Mouse (Mus musculus) liver, embryonic 16.5 days (tissue): ENCODE measurements around the gene Endog. TPM values are rescaled to one million over a fixed set of nuclear protein-coding genes. Genes with fewer than 3 reads are reported as not detected.
"Not testable (repeated sequence)": the region's sequence is repeated elsewhere in the genome, so short reads cannot be mapped to it uniquely, and the experiment has no call there.

Source experiments
- ATAC-seq: fragments of 200-750 bp; cut with Nextera tagmentation; 2 replicates; pipeline ENCODE4 v1.8.0; 2017; ENCODE audit warnings: low read depth, mild to moderate bottlenecking, moderate number of reproducible peaks, moderate library complexity
- H3K27ac ChIP-seq: fragments of 300-500 bp; sonication (generic); 2 replicates; pipeline ENCODE4 v1.5.1; 2014; ENCODE audit warnings: mild to moderate bottlenecking, low read length
- H3K27me3 ChIP-seq: fragments of 300-500 bp; sonication (generic); 2 replicates; pipeline ENCODE4 v1.6.1; 2014; ENCODE audit warnings: low read depth, low read length, mixed read lengths; ENCODE audit not compliant: control insufficient read depth, insufficient read depth
- H3K36me3 ChIP-seq: fragments of 300-500 bp; sonication (generic); 2 replicates; pipeline ENCODE4 v1.6.1; 2014; ENCODE audit warnings: mild to moderate bottlenecking; ENCODE audit not compliant: control insufficient read depth, insufficient read depth
- H3K4me1 ChIP-seq: fragments of 300-500 bp; sonication (generic); 2 replicates; pipeline ENCODE4 v1.6.1; 2014; ENCODE audit warnings: low read depth, low read length, mixed read lengths; ENCODE audit not compliant: control insufficient read depth
- H3K4me2 ChIP-seq: fragments of 300-500 bp; sonication (generic); 2 replicates; pipeline ENCODE4 v1.6.1; 2014; ENCODE audit warnings: low read depth, low read length, mixed read lengths
- H3K4me3 ChIP-seq: fragments of 300-500 bp; sonication (generic); 2 replicates; pipeline ENCODE4 v1.5.1; 2014; ENCODE audit warnings: low read depth, mild to moderate bottlenecking, low read length
- H3K9ac ChIP-seq: fragments of 300-500 bp; sonication (generic); 2 replicates; pipeline ENCODE4 v1.6.1; 2014; ENCODE audit warnings: low read depth, low read length
- H3K9me3 ChIP-seq: fragments of 300-500 bp; sonication (generic); replicated peaks from 2 replicates; pipeline ENCODE4 v1.6.1; 2016; ENCODE audit warnings: low read length; ENCODE audit not compliant: control insufficient read depth
- WGBS: fragments of 180-500 bp; shearing (Covaris S2); extraction: QIAGEN DNeasy Blood & Tissue Kit; methylation state at CpG from one replicate; pipeline ENCODE4 v1.1.7; 2014; ENCODE audit not compliant: insufficient replicate concordance; 5-methylcytosine and 5-hydroxymethylcytosine counted together
- polyA plus RNA-seq: library from polyadenylated mRNA; unstranded; fragments of >200 nt; fragmentation: Nextera tagmentation; extraction: Ambion mirVana; gene quantifications from 2 replicates; pipeline ENCODE4 v1.2.1, GENCODE M21; 2015

Endog gene
- polyA plus RNA-seq, 1 experiment from 2014 or later, result 19.8 TPM

DNA sequence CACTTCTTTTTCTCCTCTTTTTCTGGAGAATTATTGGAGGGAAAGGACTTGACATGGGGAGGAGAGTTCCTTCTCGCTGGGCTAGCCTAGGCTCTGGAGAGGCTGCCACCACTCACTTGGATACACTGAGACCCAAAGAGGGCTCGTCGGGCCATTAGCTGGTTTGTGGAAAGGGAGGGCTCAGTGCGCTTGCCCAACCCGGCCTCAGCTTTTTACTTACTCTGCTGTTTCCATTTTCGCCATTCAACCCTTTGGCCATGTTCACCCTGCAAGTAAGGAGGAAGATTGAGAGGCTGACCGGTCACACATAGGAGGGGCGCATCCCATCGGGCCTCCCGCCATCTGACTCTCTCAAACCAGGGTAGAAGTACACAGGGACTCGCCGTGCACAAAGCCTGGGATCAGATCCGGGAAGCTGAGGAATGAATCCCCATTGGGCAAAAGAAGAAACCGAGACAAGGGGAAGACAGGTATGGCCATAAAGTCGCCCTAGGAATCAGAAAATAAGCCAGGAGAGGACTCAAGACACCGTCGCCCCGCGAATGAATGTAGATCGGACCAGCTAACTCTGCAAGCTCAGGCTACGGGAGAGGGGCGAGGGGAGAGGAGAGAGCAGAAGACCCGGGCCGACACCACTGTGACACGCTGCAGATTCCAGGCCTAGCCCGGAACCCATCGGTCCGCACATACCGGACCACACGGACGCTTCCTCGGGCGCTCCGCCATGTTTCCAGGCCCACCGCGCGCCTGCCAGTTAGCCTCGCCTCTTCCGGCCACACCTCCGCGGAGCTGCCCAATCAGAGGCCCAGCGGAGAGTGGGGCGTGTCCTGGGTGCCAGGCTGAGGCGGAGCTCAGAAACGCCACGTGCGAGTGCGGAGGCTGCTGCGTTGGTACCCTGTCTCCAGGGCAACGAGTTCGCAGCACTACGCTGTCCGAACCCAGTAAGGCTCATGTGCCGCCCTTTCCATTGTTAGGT is 6.7 kb downstream of the Endog start, which contains the start of gene Spout1:
Gene Spout1, minus strand, starts transcription at position 760 of the 976 bp plus-strand sequence.
- H3K27me3 ChIP-seq, result no peaks in the 10 kb centered on the region
- peak; percentile 97 for ATAC-seq
- peak within 1 kb of the TSS; percentile 79 for H3K4me3 ChIP-seq
- H3K9ac ChIP-seq, result peak within 1 kb of the TSS; percentile 71
- peak within 1 kb of the TSS; percentile 86 for H3K4me2 ChIP-seq
- 1% methylated on average over 54 of the region's 54 CpGs for WGBS
- H3K4me1 ChIP-seq, result peaks cover 16% of the 10 kb centered on the region
- peaks cover 25% of the 10 kb centered on the region for H3K36me3 ChIP-seq
- H3K27ac ChIP-seq, result 0 out of 2 replicates have a peak within 1 kb of the TSS, but pooled peaks have one; percentile 25
- peaks cover 4% of the 10 kb centered on the region; the same call in 1 of the 2 replicates for H3K9me3 ChIP-seq

DNA sequence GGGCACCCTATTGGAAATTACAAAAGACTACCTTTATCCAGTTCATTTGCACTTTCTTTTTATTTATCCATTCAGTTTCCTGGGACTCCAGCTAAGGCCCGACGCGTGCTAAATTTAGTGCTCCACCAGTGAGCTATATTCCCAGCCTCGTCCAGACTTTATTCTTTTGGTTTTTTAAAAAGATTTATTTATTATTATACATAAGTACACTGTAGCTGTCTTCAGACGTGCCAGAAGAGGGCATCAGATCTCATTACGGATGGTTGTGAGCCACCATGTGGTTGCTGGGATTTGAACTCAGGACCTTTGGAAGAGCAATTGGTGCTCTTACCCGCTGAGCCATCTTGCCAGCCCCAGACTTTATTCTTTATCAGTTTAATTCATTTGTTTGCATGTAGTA is 7.4 kb downstream of the Endog start:
- not testable (repeated sequence) for H3K9ac ChIP-seq, ATAC-seq, H3K27ac ChIP-seq, H3K9me3 ChIP-seq, H3K27me3 ChIP-seq
- peaks cover 16% of the 10 kb centered on the region for H3K4me1 ChIP-seq
- H3K4me2 ChIP-seq, result peak overlapping the region; percentile 86
- H3K4me3 ChIP-seq, result peak overlapping the region; percentile 79
- peaks cover 18% of the 10 kb centered on the region for H3K36me3 ChIP-seq
- WGBS, result 49% methylated on average over 7 of the region's 7 CpGs

DNA sequence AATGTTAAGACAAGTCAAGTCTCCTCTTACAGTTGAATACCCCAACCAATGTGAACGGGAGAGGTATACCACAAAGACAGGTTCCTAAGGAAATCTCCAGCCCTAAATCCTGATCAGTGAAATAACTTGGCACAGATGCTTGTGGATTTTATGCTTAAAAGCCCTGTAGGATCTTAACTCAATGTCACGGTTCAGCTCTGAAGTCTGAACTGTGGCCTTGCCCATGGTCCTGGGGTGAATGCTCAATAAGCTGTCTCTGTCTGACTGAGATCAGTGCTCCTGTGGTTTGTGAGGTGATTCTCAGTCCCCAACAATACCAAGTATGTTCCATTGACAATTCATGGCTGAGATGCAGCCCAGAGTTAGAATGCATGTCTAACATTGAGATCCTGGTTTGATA is 11.1 kb downstream of the Endog start:
- Histone ChIP-seq H3K36me3 (peaks cover 10% of the 10 kb centered on the region), H3K9me3 (no peaks in the 10 kb centered on the region; the same call in none of the 2 replicates), H3K27me3 (no peaks in the 10 kb centered on the region), H3K4me2 (no peak overlapping the region), H3K4me1 (peaks cover 26% of the 10 kb centered on the region), H3K4me3 (no peak overlapping the region), H3K27ac (no peak overlapping the region), H3K9ac (no peak overlapping the region)
- no peak for ATAC-seq
- 68% methylated on average over 2 of the region's 2 CpGs for WGBS

DNA sequence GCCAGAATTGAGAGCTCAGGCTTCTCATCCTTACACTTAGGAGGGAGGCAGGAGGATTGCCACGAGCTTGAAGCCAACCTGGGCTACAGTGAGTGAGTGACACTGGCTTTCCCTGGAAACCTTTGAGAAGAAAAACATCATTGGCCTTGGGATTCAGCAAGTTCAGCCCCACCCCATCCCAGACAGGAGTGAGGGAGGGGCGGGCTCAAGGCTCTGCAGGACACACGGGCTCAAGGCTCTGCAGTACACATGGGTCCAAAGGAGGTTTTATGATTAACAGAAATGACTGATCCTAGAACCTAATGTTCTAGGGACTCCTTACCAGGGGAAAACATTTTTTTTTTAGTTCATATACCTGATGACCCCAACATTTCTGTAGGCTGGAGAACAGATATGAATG is 12.4 kb downstream of the Endog start:
- no peak for ATAC-seq
- no peaks in the 10 kb centered on the region for H3K27me3 ChIP-seq
- H3K4me1 ChIP-seq, result peaks cover 16% of the 10 kb centered on the region
- H3K4me3 ChIP-seq, result no peak overlapping the region
- WGBS, result 62% methylated on average over 3 of the region's 3 CpGs
- no peaks in the 10 kb centered on the region; the same call in none of the 2 replicates for H3K9me3 ChIP-seq
- no peak overlapping the region for H3K4me2 ChIP-seq
- no peak overlapping the region for H3K9ac ChIP-seq
- no peak overlapping the region for H3K27ac ChIP-seq
- peaks cover 10% of the 10 kb centered on the region for H3K36me3 ChIP-seq

DNA sequence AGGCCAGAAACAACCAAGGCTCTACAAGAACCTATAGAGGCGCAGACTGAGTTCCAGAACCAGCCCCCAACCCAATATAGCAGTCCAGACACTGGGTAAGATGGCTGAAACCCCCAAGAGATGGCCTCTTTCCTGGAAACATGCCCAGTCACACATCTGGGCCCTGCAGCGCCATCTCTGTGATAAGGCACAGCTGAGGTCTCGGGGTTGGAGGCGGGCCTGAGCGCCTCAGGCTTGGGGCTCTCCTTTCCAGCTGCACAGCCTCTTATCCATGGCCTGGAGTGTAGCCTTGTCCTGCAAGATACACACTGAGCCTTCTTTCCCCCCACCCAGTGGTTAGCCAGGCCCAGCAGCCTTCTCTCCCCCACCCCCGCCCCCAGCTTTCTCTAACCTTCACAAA is 14.0 kb downstream of the Endog start:
- Histone ChIP-seq H3K9ac (no peak overlapping the region), H3K4me2 (peak overlapping the region; percentile 21; the same call in 1 of the 2 replicates), H3K36me3 (peaks cover 10% of the 10 kb centered on the region), H3K9me3 (no peaks in the 10 kb centered on the region; the same call in none of the 2 replicates), H3K4me3 (no peak overlapping the region), H3K27me3 (no peaks in the 10 kb centered on the region), H3K27ac (peak overlapping the region; percentile 64), H3K4me1 (peaks cover 16% of the 10 kb centered on the region)
- 37% methylated on average over 6 of the region's 6 CpGs for WGBS
- peak; percentile 91 for ATAC-seq

DNA sequence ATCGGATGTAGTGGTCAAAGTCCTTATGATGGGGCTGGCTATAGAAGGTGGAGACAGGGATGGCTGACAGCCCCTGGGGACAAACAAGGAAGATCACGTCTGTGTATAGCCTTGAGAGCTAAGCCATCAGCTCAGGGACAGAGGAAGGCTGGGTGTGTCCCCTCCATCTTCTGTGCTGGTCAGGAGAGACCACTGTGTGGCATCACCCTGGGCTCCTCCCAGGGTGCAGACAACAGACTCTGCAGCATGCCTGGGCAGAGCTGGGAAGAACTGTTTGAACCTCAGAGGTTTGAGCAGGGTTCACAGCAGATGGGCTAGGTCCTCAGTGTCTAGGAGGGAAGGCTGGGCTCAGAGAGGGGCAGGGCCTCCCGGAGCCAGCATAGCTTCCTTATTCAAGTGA is 14.4 kb downstream of the Endog start:
- 52% methylated on average over 3 of the region's 3 CpGs for WGBS
- Histone ChIP-seq H3K4me1 (peaks cover 16% of the 10 kb centered on the region), H3K9me3 (no peaks in the 10 kb centered on the region; the same call in none of the 2 replicates), H3K4me3 (no peak overlapping the region), H3K9ac (no peak overlapping the region), H3K27ac (peak overlapping the region; percentile 64), H3K27me3 (no peaks in the 10 kb centered on the region), H3K36me3 (peaks cover 10% of the 10 kb centered on the region), H3K4me2 (peak overlapping the region; percentile 21; the same call in 1 of the 2 replicates)
- no peak for ATAC-seq

DNA sequence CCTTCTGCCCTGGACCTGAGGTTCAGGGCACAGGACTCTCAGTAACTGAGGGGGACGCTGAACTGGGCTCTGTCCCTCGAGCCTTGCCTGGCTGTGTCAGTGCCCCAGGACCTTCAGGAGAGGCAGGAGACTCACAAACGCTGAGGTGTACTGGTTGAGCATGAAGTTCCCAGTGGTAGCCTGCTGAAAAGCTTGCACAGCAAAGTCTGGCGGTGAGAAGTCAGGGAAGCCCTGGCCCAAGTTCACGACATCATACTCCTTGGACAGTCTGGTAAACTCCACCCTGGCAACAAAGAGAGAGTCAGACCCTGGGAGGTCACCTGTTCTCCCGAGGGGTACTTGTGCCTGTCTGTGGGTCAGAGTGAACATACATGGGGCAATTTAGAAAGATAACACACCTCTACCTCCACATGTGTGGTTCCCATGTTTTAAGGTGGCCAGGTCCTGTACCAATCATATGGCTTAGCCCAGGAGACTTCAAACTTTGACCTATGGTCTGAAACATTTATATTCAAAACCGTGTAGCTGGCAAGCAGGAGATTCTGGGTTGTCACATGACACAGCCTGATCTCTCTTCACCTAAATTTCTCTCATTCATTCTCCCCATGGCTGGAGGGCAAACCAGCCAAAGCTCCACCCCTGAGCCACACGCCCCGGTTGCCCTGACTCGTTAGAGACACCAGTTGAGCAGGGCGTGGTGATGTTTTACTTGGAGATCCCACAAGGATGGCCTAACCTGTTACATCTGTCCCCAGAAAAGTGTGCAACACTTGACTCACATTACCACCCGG is 20.7 kb downstream of the Endog start:
- WGBS, result 69% methylated on average over 12 of the region's 12 CpGs

DNA sequence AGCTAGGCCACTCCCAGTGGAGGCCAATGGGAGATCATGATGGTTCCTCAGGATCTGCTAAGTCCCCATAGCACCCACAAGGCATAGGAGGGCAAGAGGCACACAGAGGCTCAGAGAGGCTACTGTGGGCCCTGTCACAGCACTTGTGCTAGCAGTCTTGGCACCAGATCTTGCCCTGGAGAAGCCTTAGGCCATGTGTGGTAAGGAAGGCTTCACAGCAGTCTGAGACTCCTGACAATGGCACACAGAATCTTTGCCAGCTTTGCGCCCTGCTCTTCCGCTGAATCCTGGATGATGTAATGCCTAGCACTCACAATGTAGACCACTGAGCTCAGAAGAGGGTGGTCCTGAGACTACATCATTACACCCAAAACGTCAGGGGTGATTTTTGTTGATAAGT is 23.4 kb downstream of the Endog start:
- no peaks in the 10 kb centered on the region for H3K27me3 ChIP-seq
- WGBS, result 73% methylated on average over 3 of the region's 3 CpGs
- ATAC-seq, result no peak
- H3K4me3 ChIP-seq, result no peak overlapping the region
- H3K9ac ChIP-seq, result no peak overlapping the region
- no peaks in the 10 kb centered on the region for H3K9me3 ChIP-seq
- no peak overlapping the region for H3K4me2 ChIP-seq
- H3K36me3 ChIP-seq, result no peaks in the 10 kb centered on the region; the same call in 1 of the 2 replicates
- no peak overlapping the region for H3K27ac ChIP-seq
- H3K4me1 ChIP-seq, result peaks cover 9% of the 10 kb centered on the region

More for the DNA sequence above, 20.7 kb downstream of the Endog start:
- no peak for ATAC-seq
- no peak overlapping the region for H3K27ac ChIP-seq
- H3K4me3 ChIP-seq, result no peak overlapping the region
- H3K9me3 ChIP-seq, result no peaks in the 10 kb centered on the region
- H3K4me2 ChIP-seq, result no peak overlapping the region
- no peaks in the 10 kb centered on the region; the same call in none of the 2 replicates for H3K36me3 ChIP-seq
- no peaks in the 10 kb centered on the region for H3K27me3 ChIP-seq
- H3K4me1 ChIP-seq, result no peaks in the 10 kb centered on the region; the same call in 1 of the 2 replicates
- no peak overlapping the region for H3K9ac ChIP-seq
